Mouse (Mus musculus): Measurements from ENCODE around the gene Kynu.

Gene Kynu

DNA sequence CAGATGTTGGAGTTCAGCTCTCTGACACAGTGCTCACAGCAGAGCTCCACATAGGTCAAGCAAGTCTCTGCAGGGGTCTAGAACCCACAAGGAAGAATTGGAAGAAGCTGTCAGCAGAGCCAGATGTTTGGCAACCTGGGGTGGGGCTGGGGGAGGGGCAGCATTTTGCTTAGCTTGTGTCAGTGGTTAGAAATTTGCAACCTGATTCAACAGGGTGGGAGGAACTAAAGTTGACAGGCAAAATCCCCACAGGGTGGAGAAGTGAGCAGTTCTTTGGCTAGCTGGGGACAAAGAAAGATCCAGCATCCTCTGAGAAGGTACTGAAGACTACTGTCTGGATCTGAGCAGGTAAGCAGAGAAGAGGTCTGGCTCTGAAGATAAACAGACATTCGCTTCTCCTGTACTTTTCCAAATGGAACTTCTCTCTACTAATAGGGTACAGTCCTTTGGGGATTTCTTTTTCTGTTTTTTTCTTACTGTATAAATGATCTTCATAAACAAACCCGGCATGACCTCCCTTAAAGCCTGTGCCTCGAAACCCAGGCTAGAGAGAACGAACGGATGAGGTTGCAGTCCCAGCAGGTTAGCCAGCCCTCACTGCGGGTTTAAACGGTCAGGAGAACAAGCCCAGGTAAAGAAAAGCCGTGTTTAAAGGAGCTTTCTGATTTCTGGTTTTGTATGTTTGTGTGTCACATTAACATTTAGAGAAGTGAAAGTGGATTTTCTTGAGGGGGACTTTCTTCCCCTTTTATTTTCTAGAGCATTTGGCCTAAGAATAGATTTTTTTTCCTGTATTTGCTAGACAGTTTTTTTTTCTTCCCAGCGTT is at the start of gene Kynu:
Kynu (plus strand) TSS at position 268 of the 827 bp plus-strand sequence.
- DNase-seq (ENCODE audit: low spot score): no peak

DNA sequence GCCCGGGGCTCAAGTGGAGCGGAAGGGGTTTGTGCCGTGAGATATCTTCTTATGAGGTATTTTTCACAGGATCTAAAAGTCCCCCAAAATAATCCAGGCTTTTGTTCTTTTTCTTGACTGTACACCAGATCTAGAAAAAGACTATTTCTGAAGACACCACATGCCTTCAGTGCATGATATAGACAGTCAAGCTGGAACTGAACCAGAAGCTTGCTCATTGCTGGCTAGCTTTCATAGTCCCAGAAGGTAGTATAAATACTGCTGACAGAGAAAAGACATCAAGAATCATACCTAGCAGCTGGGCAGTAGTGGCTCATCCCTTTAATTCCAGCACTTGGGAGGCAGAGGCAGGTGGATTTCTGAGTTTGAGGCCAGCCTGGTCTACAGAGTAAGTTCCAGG is 48.9 kb upstream of the Kynu start:
- DNase-seq (ENCODE audit: low spot score): no peak

DNA sequence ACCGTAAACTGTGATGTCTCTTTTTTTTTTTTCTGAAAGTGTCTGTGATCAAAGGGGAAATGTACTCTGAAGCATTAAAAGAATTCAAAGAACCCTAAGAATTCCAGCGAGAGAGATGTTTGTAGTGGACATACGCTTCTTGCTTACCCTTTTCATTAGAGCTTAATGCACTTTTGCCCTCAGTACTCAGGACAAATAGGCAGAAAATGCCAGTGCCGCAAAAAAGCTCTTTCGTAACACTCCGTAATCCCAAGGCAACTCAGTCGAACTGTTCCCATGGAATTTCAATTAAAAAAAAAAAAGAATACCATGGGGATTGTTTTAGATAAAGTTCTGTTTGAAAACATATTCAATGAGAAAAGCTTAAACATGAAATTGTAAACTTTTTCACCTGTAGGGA is 41.3 kb upstream of the Kynu start:
- DNase-seq (ENCODE audit: low spot score): no peak

DNA sequence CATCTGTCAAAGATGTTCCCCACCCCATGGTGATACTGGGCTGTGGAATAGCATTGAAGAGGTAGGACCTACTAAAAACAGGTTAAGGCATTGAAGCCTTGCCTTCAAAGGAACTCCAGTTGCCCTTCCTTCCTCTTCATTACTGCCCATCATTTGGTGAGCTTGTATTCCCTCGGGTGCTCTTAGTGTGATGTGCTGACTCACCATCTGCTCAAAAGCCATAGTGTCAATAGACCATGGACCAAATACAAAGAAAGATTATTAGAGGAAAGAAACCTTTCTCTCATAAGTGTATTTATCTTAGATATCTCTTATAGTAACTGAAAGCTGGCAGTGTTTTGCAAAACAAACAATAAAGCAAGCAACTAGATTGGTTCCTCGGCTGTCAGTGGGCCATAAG is 20.7 kb upstream of the Kynu start:
- DNase-seq (ENCODE audit: low spot score): no peak

DNA sequence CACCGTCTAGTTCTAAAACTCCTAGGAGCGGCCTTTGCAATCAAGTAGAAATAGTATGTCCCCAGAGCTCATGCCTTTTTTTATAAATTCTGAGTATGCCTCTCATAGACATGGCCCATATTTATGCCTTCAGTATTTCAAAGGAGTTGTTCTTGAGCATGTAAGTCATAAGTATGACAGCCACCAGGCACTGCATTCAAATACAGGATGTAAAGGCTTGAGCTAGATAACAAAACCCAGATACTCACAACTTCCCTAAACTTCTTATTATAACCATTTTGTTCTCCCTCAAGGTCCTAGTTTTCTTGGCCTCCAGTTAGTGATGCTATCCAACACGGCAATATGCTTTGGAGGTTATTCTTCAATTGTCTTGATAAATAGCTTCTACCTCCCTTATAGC is 12.5 kb upstream of the Kynu start:
- no peak for DNase-seq (ENCODE audit: low spot score)

DNA sequence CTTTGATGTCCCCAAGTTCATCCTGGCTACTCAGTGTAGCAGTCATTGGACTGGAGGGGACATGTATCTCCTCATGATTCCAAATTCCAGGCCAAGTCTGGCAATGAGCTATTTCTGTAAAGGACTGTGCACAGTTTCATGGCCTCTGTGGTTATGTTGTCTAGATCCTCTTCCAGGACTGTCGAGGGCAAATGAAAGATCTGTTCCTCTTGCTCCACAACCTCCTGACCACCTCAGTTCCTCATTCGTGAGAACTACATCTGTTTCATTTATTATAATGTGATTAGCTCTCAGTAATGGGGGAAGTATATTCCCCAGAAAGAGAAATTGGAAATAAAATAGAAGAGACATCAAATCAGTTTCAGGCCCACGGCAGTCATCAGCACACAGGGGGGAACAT is 9.5 kb upstream of the Kynu start:
- DNase-seq (ENCODE audit: low spot score): no peak

DNA sequence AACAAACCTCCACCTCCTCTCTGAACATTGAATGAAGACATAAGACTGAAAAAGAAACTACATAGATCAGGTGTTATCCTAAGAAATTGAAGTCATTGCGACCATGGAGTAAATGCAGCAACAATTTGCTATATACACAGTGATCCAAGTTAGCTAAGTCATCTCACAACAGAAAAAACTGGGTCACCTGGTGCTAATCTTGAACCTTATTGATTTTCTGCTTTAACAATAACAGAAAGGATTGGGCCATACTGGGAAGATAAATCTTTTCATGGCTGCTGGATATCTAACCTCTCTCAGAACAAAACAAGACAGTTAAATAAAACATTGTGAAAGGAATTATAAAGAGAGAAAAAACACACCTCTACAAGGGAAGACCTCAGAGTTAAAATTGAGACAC is 8.7 kb upstream of the Kynu start:
- no peak for DNase-seq (ENCODE audit: low spot score)

DNA sequence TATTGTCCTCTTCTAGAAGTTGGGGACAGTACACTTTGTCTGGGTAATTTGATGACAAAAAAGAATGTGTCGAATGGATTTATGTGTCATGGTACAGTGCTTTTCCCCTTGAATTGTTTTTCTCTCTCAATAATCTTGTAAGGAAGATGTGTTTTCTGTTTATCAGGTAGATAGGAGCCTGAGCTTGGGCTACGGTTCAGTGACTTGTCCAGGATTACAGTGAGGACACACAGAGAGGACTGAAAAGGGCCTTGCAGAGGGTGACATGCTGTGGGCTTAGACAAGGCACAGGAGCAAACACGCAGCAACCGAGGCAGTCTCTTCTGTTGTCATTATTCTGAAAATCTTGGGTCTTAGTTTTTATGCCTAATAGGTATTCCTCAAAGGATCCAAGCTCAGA is 913 bp upstream of the Kynu start:
- no peak for DNase-seq (ENCODE audit: low spot score)

DNA sequence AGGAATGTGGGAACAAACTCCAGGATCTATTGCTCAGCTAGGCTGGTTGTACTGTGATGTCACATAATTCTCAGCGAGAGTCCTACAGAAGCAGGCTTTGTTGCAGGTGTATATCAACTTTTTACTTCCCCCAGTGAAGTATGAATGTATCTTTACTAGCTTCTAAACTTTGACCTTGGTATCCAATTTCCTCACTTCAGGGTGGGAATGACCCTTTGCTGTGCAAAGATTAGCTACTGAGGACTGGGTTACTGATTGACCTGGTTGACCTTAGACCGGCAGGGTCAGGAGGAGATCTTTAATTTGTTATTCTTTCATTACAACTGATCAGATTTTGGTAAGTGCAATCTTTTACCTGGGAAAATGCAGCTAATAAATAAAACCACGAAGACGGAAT is 758 bp downstream of the Kynu start:
- no peak for DNase-seq (ENCODE audit: low spot score)

DNA sequence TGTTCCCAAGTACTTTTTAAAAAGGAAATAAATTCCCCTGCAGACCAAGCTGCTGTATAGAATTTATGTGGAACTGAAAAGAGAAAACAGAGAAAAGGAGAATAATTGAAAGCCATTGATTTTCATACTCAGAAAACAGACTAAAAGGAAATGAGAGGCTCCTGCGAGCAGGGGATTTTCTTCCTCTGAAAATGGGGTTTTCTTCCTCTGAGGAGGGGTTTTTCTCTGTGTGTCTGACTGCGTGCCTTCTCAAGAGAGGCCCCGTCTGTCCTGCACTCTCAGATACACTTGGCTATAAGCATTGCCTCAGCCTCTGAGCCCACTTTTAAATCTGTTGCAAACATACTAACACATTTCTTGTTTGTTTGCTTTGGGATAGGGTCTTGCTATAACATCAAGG is 1.9 kb downstream of the Kynu start:
- no peak for DNase-seq (ENCODE audit: low spot score)

DNA sequence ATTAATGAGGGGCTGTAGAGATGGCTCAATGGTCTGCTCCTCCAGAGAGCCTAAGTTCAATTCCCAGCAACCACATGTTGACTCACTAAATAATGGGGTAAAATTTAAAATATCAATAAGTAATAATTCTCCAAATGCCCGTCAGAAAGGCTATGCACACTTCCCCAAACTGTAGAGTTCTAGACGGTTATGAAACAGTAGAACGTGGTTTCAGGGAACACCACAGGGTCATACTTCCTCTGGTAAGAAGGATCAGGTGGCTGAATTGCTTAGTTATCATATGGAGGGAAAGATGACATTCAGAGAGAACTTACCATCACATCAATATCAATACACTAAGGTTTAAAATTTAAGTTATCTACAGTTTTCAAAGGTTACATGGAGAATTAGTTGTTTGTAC is 6.1 kb downstream of the Kynu start:
- no peak for DNase-seq (ENCODE audit: low spot score)

DNA sequence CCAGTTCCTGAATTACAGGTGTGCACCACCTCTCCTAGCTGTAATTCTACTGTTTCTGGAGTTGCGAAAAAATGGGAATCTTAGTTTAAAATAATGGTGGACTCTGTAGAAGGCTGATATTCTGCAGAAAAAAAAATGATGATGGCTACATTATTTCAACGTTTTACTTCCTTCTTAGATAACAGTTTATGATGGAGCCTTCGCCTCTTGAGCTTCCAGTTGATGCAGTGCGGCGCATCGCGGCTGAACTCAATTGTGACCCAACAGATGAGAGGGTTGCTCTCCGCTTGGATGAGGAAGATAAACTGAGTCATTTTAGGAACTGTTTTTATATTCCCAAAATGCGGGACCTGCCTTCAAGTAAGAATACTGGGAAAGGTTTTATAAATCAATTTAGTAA is 7.7 kb downstream of the Kynu start:
- DNase-seq (ENCODE audit: low spot score): no peak

DNA sequence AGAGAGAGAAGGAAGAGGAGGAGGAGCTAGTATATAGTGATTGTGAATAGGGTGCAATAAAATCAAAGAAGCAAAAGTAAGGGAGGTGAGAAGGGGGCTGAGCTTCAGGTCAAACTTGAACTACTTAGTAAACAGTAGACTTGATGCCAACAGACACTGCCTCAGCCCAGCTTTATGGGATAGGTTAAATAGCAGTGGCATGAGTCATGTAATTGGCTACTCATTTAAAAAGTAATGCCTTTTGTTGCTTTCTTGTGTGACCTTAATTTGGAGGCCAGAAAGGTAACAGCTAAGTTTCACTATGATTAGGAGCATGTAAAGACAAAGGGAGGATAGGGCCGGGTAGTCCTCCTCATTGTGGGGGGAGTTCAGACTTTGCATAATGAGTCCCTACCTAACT is 13.3 kb downstream of the Kynu start:
- no peak for DNase-seq (ENCODE audit: low spot score)

DNA sequence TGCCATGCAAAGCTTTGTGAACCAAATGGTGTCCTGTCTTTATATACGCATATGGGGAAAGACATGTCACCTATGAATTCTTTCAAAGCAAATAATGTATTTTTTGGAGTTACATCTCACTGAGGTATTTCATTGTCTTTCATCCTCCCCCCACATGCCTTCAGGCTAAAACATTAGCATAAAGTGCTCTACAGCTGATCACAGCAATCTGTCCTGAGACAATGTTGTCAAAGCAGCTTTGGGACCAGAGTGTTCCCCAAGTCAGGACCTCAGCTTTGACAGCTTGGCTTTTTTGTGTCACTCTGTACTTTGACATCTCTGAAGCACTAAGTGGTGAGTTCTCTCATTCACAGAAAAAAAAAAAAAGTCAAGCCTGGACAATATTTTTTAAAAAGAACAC is 18.4 kb downstream of the Kynu start:
- no peak for DNase-seq (ENCODE audit: low spot score)

DNA sequence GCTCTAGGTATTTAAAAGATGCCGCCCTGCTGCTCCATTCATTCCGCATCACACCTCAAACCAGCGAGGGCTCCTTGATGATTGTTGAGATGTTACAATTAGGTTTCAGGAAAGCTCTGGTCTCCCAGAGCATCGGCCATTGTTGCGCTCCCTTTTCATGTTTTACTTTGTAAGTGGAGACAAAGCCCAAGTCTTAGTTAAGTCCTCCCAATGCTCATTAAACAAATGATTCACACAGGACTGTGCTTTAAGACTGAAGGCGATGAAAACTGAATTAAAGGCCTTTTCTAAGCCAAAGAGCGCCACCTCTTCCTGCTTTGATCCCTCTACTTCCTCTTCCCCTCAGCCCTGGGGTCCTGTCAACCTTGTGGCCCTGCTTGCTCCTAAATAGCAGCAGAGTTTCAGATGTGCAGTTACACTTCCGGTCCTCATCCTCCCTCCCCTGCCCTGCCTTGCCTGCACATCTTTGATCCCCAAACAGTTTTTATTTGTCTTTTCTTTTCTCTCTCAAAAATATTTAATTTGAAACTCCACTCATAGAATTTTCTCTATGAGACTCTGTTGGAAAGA is 28.2 kb downstream of the Kynu start:
- DNase-seq (ENCODE audit: low spot score): no peak

DNA sequence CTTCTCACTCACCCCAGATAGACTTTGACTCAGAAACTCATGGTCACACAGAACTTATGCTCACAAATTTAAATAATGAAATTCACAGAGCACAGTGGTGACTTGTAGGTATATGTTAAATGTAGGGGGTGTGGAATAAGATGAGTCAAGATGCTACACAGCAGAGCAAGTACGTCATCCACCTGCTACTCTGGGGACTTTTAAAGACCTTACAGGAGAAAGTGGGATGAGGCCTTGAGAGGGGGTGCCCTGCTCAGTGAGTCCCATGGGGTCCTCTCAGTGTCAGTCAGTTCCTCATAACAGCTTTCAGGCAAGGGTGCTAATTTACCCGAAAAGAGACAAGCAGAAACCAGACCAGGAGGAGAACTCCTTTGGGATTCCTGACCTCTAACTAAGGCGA is 30.4 kb downstream of the Kynu start:
- no peak for DNase-seq (ENCODE audit: low spot score)

DNA sequence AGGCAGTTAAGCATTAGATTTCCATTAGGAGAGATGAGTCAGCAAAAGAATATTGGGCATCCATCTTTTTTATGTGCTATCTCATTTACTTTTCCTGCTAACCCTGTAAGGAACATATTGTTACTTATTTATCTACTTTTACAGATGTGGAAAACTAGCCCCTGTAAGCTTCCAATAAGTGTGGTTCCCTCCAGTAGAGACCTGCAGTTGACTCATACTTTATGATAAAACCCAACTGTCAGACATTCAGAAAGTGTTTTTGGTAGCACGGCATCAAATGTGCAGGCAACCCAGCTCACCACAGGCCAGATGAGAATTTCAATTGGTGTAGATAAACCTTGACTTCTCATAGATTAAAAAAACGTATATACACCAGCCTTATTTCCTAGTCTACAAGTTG is 32.7 kb downstream of the Kynu start:
- DNase-seq (ENCODE audit: low spot score): no peak

DNA sequence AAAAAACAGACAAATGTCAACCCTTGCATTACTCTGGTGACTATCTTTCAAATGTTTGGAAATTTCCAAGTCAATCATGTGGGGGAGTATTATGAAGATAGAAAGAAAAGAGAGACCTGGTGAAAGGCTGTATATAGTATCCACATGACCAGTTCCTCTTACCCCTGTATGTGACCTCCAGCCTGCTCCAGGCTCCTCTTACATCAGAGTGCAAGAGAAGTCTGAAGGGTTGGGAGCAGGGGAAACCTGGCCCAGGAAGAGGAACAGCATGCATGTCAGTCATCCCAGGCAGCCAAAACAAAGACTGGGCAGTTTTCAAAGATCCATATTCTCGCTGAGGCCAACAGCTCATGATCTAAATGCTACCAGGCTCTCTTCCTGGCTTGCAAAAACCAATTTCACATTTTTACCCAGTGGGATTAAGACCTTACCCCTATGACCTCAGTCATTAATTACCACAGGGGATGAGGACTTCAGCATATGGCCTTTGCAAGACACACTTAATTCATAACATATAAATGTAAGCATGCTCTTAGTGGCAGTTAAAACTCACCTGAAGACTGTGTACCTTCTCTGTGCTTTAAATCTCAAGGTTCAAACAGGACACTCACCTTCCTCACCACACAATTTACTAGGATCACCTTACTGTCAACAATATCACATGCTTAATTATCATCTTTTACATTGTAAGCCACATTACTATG is 37.0 kb downstream of the Kynu start:
- no peak for DNase-seq (ENCODE audit: low spot score)

DNA sequence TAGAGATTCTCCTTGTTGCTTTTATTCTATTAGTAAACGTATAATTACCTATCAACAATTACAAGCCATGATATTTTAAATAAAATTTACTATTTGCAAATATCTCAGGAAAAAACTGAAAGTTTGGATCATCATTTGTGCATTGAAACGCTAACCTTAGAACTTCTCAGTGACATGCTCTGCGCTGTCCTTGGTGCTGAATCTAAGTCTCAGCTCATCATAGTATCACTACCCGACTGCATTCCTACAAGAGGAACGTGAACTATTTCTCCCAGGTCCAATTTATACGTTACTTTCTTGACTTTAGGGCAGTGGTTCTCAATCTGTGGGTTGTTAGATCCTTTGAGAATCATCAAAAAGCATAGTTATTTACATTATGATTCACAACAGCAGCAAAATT is 58.4 kb downstream of the Kynu start:
- peak; percentile 23 for DNase-seq (ENCODE audit: low spot score)

DNA sequence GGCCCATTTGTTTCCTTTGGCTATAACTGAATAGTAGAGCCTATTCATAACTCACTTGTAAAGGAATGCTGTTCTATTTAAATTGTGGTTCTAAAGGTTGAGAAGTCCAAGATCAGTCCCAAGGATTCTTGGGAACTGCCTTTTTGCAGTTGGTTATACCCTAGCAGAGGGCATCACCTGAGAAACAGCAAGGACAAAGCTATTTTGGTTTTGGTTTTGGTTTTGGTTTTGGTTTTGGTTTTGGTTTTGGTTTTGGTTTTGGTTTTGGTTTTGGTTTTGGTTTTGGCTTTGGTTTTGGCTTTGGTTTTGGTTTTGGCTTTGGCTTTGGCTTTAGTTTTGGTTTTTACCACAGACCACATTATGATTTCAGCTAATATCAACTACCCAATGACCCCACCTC is 66.0 kb downstream of the Kynu start:
- DNase-seq (ENCODE audit: low spot score): no peak

DNA sequence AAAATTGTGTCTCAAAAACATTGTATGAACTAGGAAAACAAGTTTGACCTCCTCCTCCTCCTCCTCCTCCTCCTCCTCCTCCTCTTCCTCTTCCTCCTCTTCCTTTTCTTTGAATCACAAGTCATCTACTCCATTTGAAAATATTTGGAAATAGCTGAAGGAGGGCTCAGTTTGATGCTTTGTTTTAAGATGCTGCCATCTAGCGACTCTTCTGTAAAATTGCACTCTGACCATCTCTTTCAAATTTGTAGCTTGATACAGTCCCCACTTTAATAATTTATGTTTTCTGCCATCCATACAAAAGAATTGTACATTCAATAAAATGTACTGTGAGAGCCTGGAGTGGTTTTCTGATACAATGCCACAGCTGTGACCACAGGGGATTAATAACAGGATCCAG is 67.7 kb downstream of the Kynu start:
- no peak for DNase-seq (ENCODE audit: low spot score)

DNA sequence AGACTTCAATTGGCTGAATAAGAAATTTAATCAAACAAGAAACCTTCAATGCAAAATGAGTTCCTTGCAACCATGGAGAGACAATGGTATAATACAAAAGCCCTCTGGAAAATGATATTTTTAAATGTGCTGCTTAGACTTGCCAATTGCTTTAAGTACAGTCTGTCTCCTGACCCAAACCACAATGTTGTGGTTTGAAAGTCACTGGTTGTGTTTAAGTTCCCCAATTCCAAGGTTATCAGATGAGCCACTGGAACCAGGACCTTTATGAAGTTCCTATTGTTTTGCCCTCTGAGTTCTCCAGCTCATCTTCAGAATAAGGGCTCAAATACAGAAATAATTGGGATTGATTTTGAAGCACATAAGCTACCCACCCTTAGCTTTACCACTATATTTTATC is 76.7 kb downstream of the Kynu start:
- no peak for DNase-seq (ENCODE audit: low spot score)

DNA sequence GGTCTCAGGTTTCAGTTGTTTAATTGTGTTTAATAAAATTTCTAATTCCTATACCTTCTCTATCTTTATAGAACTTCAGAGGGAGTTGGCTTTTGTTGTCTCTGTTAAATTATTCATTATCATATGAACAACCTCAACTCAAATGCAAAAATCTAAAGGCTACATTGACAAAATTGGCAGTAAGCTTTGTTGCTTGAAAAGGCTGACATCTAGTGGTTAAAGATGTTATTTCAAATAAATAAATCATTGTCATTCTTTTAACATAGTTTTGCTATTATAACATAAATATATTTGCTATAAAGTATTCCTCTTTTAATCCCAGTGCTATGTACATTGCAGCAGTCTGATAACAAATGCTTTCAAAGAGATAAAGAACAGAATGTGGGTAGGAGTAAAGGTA is 81.4 kb downstream of the Kynu start:
- DNase-seq (ENCODE audit: low spot score): no peak

DNA sequence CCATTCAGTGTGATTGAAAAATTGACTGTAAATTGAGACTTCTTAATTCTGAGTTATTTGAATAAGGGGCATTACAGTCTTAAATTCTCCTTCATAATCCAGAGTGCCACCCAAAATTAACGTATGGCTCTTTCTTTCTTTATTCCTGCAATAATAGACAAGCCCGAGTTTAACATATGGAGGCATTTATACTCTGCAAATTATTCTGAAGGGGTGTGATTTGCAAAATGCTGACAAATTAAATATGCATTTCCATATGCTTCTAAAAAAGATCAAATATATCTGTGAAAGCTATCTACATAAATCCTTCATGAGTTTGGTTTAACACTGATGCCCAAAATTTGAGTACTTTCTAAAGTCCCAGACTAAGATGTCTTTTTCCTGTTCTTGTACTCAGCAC is 91.8 kb downstream of the Kynu start:
- DNase-seq (ENCODE audit: low spot score): no peak

All from c-Kit-positive CD71-positive TER-119-positive erythroid progenitor cells, embryonic 14.5 days (primary cell).